Mouse (Mus musculus) mesoderm, embryonic 11.5 days (tissue): Measurements from ENCODE around the gene Syt2.

Source experiments
- DNase-seq: peaks from one replicate; pipeline ENCODE4 v3.0.0-alpha.2; 2012; ENCODE audit warnings: low read depth, low spot score

Gene Syt2

GRCm38 (mm10) chr1:134704396-134705306, 58.2 kb downstream of the Syt2 start:
- DNase-seq, result peak; percentile 70

GRCm38 (mm10) chr1:134706549-134706948, 60.1 kb downstream of the Syt2 start:
- no peak for DNase-seq

GRCm38 (mm10) chr1:134707516-134707915, 61.0 kb downstream of the Syt2 start:
- DNase-seq, result no peak

GRCm38 (mm10) chr1:134708274-134708673, 61.8 kb downstream of the Syt2 start:
- no peak for DNase-seq

- DNase-seq, result peak; percentile 60
These were observed 62.4 kb downstream of the Syt2 start for GRCm38 (mm10) chr1:134708801-134709385.

- no peak for DNase-seq
These were observed 63.2 kb downstream of the Syt2 start for GRCm38 (mm10) chr1:134709411-134710306.

- no peak for DNase-seq
These were observed 64.6 kb downstream of the Syt2 start for GRCm38 (mm10) chr1:134711061-134711460.

GRCm38 (mm10) chr1:134711653-134712052, 65.2 kb downstream of the Syt2 start:
- no peak for DNase-seq

- no peak for DNase-seq
These were observed 66.4 kb downstream of the Syt2 start for GRCm38 (mm10) chr1:134712781-134713299.

- DNase-seq, result peak; percentile 70
These were observed 67.0 kb downstream of the Syt2 start for GRCm38 (mm10) chr1:134713421-134713969.

GRCm38 (mm10) chr1:134714166-134714565, 67.7 kb downstream of the Syt2 start:
- no peak for DNase-seq

- DNase-seq, result no peak
These were observed 68.6 kb downstream of the Syt2 start for GRCm38 (mm10) chr1:134715092-134715491.

- no peak for DNase-seq
These were observed 73.3 kb downstream of the Syt2 start for GRCm38 (mm10) chr1:134719718-134720304.

- DNase-seq, result no peak
These were observed 75.0 kb downstream of the Syt2 start for GRCm38 (mm10) chr1:134721486-134721885.

- DNase-seq, result no peak
These were observed 76.4 kb downstream of the Syt2 start for GRCm38 (mm10) chr1:134722891-134723290.

- peak; percentile 35 for DNase-seq
These were observed 78.8 kb downstream of the Syt2 start for GRCm38 (mm10) chr1:134725276-134725675.

GRCm38 (mm10) chr1:134726480-134726879, 80.0 kb downstream of the Syt2 start:
- no peak for DNase-seq

- DNase-seq, result no peak
These were observed 80.8 kb downstream of the Syt2 start for GRCm38 (mm10) chr1:134727256-134727655.

- no peak for DNase-seq
These were observed 87.2 kb downstream of the Syt2 start for GRCm38 (mm10) chr1:134733659-134734058.

- DNase-seq, result no peak
These were observed 91.0 kb downstream of the Syt2 start for GRCm38 (mm10) chr1:134737463-134737862.

- DNase-seq, result no peak
These were observed 95.0 kb downstream of the Syt2 start for GRCm38 (mm10) chr1:134741433-134741832.
